Mouse (Mus musculus): ENCODE data around the gene Rtl10. TPM values are rescaled to one million over a fixed set of nuclear protein-coding genes. Genes with fewer than 3 reads are reported as not detected.

Gene Rtl10
- total and polyA plus RNA-seq, 3 experiments: 4.8 to 21.1 (median 9.8) TPM

- in situ Hi-C loops (cut with MboI; ENCODE audit: low pct_ligation_motif_present, low pct_unique_long_range_greater_than_20kb, low sequenced_read_pairs): no loop called here
- Histone ChIP-seq H3K79me2 (replicated peaks; ENCODE audit: control insufficient read depth, extremely low read depth, insufficient read depth, poor library complexity, severe bottlenecking) (no peaks in the 10 kb centered on the region), H3K9me3 (replicated peaks; ENCODE audit: low read length) (no peaks in the 10 kb centered on the region), H3K9ac (ENCODE audit: insufficient read depth, low read depth) (no peak overlapping the region), H3K36me3 (replicated peaks in 1 of 2; ENCODE audit: control insufficient read depth in 1 of 2, insufficient read depth in 1 of 2, low read length in 1 of 2) (peaks cover 19 to 82% of the 10 kb centered on the region in 2 experiments), H3K4me1 (ENCODE audit: control insufficient read depth in 1 of 2, insufficient read depth in 2 of 2) (peaks cover 3 to 10% of the 10 kb centered on the region in 2 experiments), H3K4me3 (replicated peaks in 1 of 3; ENCODE audit: low read depth in 2 of 3, low read length in 2 of 3, poor library complexity in 1 of 3) (no peak overlapping the region), H3K27me3 (replicated peaks) (no peaks in the 10 kb centered on the region), H3K27ac (ENCODE audit: insufficient read depth, low read depth) (no peak overlapping the region), H3K4me2 (ENCODE audit: insufficient read depth, low read depth, poor library complexity, severe bottlenecking) (no peak overlapping the region)
- no peak for DNase-seq (ENCODE audit: extremely low read depth)
- TF ChIP-seq BHLHE40 (IDR thresholded peaks at IDR 0.05; ENCODE audit: low read depth, low read length): no peak
- TF ChIP-seq GABPA (IDR thresholded peaks at IDR 0.05; ENCODE audit: insufficient replicate concordance, low read depth, low read length): no peak
- no peak for TF ChIP-seq EP300 (IDR thresholded peaks at IDR 0.05; ENCODE audit: low read length)
- TF ChIP-seq TBP (conservative IDR thresholded peaks at IDR 0.05; ENCODE audit: low read depth, low read length): no peak
- no peak for TF ChIP-seq ZMIZ1 (IDR thresholded peaks at IDR 0.05; ENCODE audit: low read depth, low read length)
- no peak for TF ChIP-seq RCOR1 (conservative IDR thresholded peaks at IDR 0.05; ENCODE audit: low read depth, low read length)
- no peak for TF ChIP-seq MAX (IDR thresholded peaks at IDR 0.05; ENCODE audit: low read length)
- TF ChIP-seq ZNF384 (IDR thresholded peaks at IDR 0.05; ENCODE audit: low read depth, low read length): no peak
- no peak for TF ChIP-seq MYC (IDR thresholded peaks at IDR 0.05; ENCODE audit: low read depth, low read length)
- no peak for TF ChIP-seq E2F4 (IDR thresholded peaks at IDR 0.05; ENCODE audit: insufficient replicate concordance, low read depth, low read length)
- TF ChIP-seq USF1 (IDR thresholded peaks at IDR 0.05; ENCODE audit: low read depth, low read length): no peak
- no peak for TF ChIP-seq ZC3H11A (IDR thresholded peaks at IDR 0.05; ENCODE audit: low read depth, low read length)
- no peak for TF ChIP-seq ETS1 (conservative IDR thresholded peaks at IDR 0.05; ENCODE audit: low read depth, low read length)
- TF ChIP-seq JUND (conservative IDR thresholded peaks at IDR 0.05; ENCODE audit: low read depth, low read length): no peak
- dilution Hi-C loops (cut with MboI; ENCODE audit: extremely low pct_ligation_motif_present, extremely low pct_unique_long_range_greater_than_20kb, low sequenced_read_pairs): no loop called here
Measured at GRCm38 (mm10) chr16:18449005-18449404, 49.7 kb upstream of the Rtl10 start.

- no peak overlapping the region for H3K9ac ChIP-seq (ENCODE audit: insufficient read depth, low read depth)
- no peak overlapping the region for H3K4me2 ChIP-seq (ENCODE audit: insufficient read depth, low read depth, poor library complexity, severe bottlenecking)
- no peak for TF ChIP-seq USF2 (conservative IDR thresholded peaks at IDR 0.05; ENCODE audit: low read depth, low read length)
- TF ChIP-seq RCOR1 (conservative IDR thresholded peaks at IDR 0.05; ENCODE audit: low read depth, low read length): no peak
- no peak for TF ChIP-seq USF1 (IDR thresholded peaks at IDR 0.05; ENCODE audit: low read depth, low read length)
- no peak for TF ChIP-seq RAD21 (IDR thresholded peaks at IDR 0.05; ENCODE audit: low read depth, low read length)
- no peak for TF ChIP-seq CTCF (conservative IDR thresholded peaks at IDR 0.05 in 1 of 2, IDR thresholded peaks at IDR 0.05 in 1 of 2; ENCODE audit: low read depth in 2 of 2, low read length in 2 of 2)
- TF ChIP-seq MAFK (IDR thresholded peaks at IDR 0.05; ENCODE audit: insufficient replicate concordance, low read length): no peak
- H3K4me3 ChIP-seq (replicated peaks in 1 of 3; ENCODE audit: low read depth in 2 of 3, low read length in 2 of 3, poor library complexity in 1 of 3): no peak overlapping the region
- in situ Hi-C loops (cut with MboI; ENCODE audit: low pct_ligation_motif_present, low pct_unique_long_range_greater_than_20kb, low sequenced_read_pairs) (no loop called here), dilution Hi-C loops (cut with MboI; ENCODE audit: extremely low pct_ligation_motif_present, extremely low pct_unique_long_range_greater_than_20kb, low sequenced_read_pairs) (no loop called here)
- H3K9me3 ChIP-seq (replicated peaks; ENCODE audit: low read length): no peaks in the 10 kb centered on the region
- DNase-seq (ENCODE audit: extremely low read depth): no peak
- H3K27ac ChIP-seq (ENCODE audit: insufficient read depth, low read depth): no peak overlapping the region
- peaks cover 3 to 10% of the 10 kb centered on the region in 2 experiments for H3K4me1 ChIP-seq (ENCODE audit: control insufficient read depth in 1 of 2, insufficient read depth in 2 of 2)
- H3K79me2 ChIP-seq (replicated peaks; ENCODE audit: control insufficient read depth, extremely low read depth, insufficient read depth, poor library complexity, severe bottlenecking): no peaks in the 10 kb centered on the region
- no peaks in the 10 kb centered on the region for H3K27me3 ChIP-seq (replicated peaks)
- H3K36me3 ChIP-seq (replicated peaks in 1 of 2; ENCODE audit: control insufficient read depth in 1 of 2, insufficient read depth in 1 of 2, low read length in 1 of 2): peaks cover 19 to 91% of the 10 kb centered on the region in 2 experiments
Measured at GRCm38 (mm10) chr16:18451486-18452181, 47.1 kb upstream of the Rtl10 start.
